Mouse (Mus musculus) kidney, postnatal 0 days (tissue): Measurements from ENCODE around the gene Ikbke. TPM values are rescaled to one million over a fixed set of nuclear protein-coding genes. Genes with fewer than 3 reads are reported as not detected.
A peak's percentile ranks its signal among the peaks of the same experiment; 100 is the strongest.

Experiments
- ATAC-seq: fragments of 200-750 bp; cut with Nextera tagmentation; replicated peaks from 2 replicates; pipeline ENCODE4 v1.8.0; 2017; ENCODE audit warnings: low read depth, moderate number of reproducible peaks, moderate TSS enrichment, moderate library complexity; ENCODE audit not compliant: low FRiP score
- DNase-seq: peaks from one replicate; pipeline ENCODE4 v3.0.0-alpha.2; 2016; ENCODE audit warnings: low spot score
- H3K27ac ChIP-seq: fragments of 300-500 bp; sonication (generic); 2 replicates; pipeline ENCODE4 v1.5.1; 2014; ENCODE audit warnings: mild to moderate bottlenecking
- H3K27me3 ChIP-seq: fragments of 300-500 bp; sonication (generic); 2 replicates; pipeline ENCODE4 v1.6.1; 2014; ENCODE audit warnings: low read length, mixed read lengths; ENCODE audit not compliant: insufficient read depth
- H3K36me3 ChIP-seq: fragments of 300-500 bp; sonication (generic); 2 replicates; pipeline ENCODE4 v1.6.1; 2014; ENCODE audit warnings: low read length, mixed read lengths; ENCODE audit not compliant: insufficient read depth
- H3K4me1 ChIP-seq: fragments of 300-500 bp; sonication (generic); replicated peaks from 2 replicates; pipeline ENCODE4 v1.6.1; 2014; ENCODE audit warnings: antibody characterized with exemption, low read length, mixed read lengths; ENCODE audit not compliant: insufficient read depth
- H3K4me2 ChIP-seq: fragments of 300-500 bp; sonication (generic); 2 replicates; pipeline ENCODE4 v1.6.1; 2014; ENCODE audit warnings: mild to moderate bottlenecking, low read length, moderate library complexity, mixed read lengths
- H3K4me3 ChIP-seq: fragments of 300-500 bp; sonication (generic); replicated peaks from 2 replicates; pipeline ENCODE4 v1.5.1; 2014; ENCODE audit warnings: low read depth, low read length
- H3K9ac ChIP-seq: fragments of 300-500 bp; sonication (generic); 2 replicates; pipeline ENCODE4 v1.6.1; 2014; ENCODE audit warnings: low read depth, low read length
- H3K9me3 ChIP-seq: fragments of 300-500 bp; sonication (generic); replicated peaks from 2 replicates; pipeline ENCODE4 v1.6.1; 2016; ENCODE audit warnings: low read length, inconsistent platforms, mixed read lengths
- CTCF ChIP-seq: IDR thresholded peaks from 2 replicates; pipeline ENCODE4 v1.5.1; 2016; ENCODE audit warnings: antibody characterized with exemption, low read depth, mild to moderate bottlenecking, moderate library complexity
- WGBS: fragments of 180-500 bp; shearing (Covaris S2); extraction: QIAGEN DNeasy Blood & Tissue Kit; methylation state at CpG from one replicate; pipeline ENCODE4 v1.1.7; 2014; 5-methylcytosine and 5-hydroxymethylcytosine counted together
- polyA plus RNA-seq: library from polyadenylated mRNA; unstranded; fragments of >200 nt; fragmentation: Nextera tagmentation; extraction: Ambion mirVana; gene quantifications from 2 replicates; pipeline ENCODE4 v1.2.1, GENCODE M21; 2015

The Ikbke gene
- polyA plus RNA-seq, 1 experiment from 2014 or later = 3.0 TPM

- Histone ChIP-seq H3K4me2 (no peak overlapping the region), H3K4me1 (no peaks in the 10 kb centered on the region), H3K4me3 (no peak overlapping the region), H3K27me3 (no peaks in the 10 kb centered on the region), H3K9ac (no peak overlapping the region), H3K36me3 (no peaks in the 10 kb centered on the region), H3K9me3 (no peaks in the 10 kb centered on the region), H3K27ac (no peak overlapping the region)
- WGBS = 69% methylated on average over 12 of the region's 12 CpGs
- DNase-seq = no peak
- TF ChIP-seq CTCF = no peak
- no peak for ATAC-seq
Measured at GRCm38 (mm10) chr1:131233527-131233926, 45.9 kb downstream of the Ikbke start.

GRCm38 (mm10) chr1:131228659-131229058, 50.7 kb downstream of the Ikbke start:
- DNase-seq (no peak), ATAC-seq (no peak)
- Histone ChIP-seq H3K36me3 (no peaks in the 10 kb centered on the region), H3K27ac (no peak overlapping the region), H3K4me2 (no peak overlapping the region), H3K9me3 (no peaks in the 10 kb centered on the region), H3K27me3 (no peaks in the 10 kb centered on the region), H3K4me3 (no peak overlapping the region), H3K9ac (no peak overlapping the region), H3K4me1 (0 out of 2 replicates have a peak, but pooled peaks cover 6% of the 10 kb centered on the region)
- TF ChIP-seq CTCF = no peak
- WGBS = 79% methylated on average over 5 of the region's 5 CpGs

GRCm38 (mm10) chr1:131228225-131228624, 51.2 kb downstream of the Ikbke start:
- peak; percentile 53 for TF ChIP-seq CTCF
- no peaks in the 10 kb centered on the region for H3K27me3 ChIP-seq
- no peak for DNase-seq
- no peak overlapping the region for H3K27ac ChIP-seq
- ATAC-seq = no peak
- H3K4me2 ChIP-seq = no peak overlapping the region
- no peaks in the 10 kb centered on the region for H3K36me3 ChIP-seq
- H3K4me3 ChIP-seq = no peak overlapping the region
- 44% methylated on average over 7 of the region's 7 CpGs for WGBS
- no peak overlapping the region for H3K9ac ChIP-seq
- H3K4me1 ChIP-seq = 0 out of 2 replicates have a peak, but pooled peaks cover 6% of the 10 kb centered on the region
- H3K9me3 ChIP-seq = no peaks in the 10 kb centered on the region

GRCm38 (mm10) chr1:131224848-131225471, 54.4 kb downstream of the Ikbke start:
- Histone ChIP-seq H3K9me3 (no peaks in the 10 kb centered on the region), H3K4me3 (no peak overlapping the region), H3K9ac (no peak overlapping the region), H3K4me2 (no peak overlapping the region), H3K27me3 (no peaks in the 10 kb centered on the region), H3K4me1 (0 out of 2 replicates have a peak, but pooled peaks cover 6% of the 10 kb centered on the region), H3K36me3 (no peaks in the 10 kb centered on the region), H3K27ac (no peak overlapping the region)
- WGBS = 40% methylated on average over 12 of the region's 12 CpGs
- TF ChIP-seq CTCF = no peak
- DNase-seq (peak; percentile 64), ATAC-seq (peak; percentile 87)

GRCm38 (mm10) chr1:131223345-131223744, 56.1 kb downstream of the Ikbke start:
- Histone ChIP-seq H3K4me2 (no peak overlapping the region), H3K9me3 (no peaks in the 10 kb centered on the region), H3K36me3 (no peaks in the 10 kb centered on the region), H3K27ac (no peak overlapping the region), H3K27me3 (no peaks in the 10 kb centered on the region), H3K4me1 (0 out of 2 replicates have a peak, but pooled peaks cover 6% of the 10 kb centered on the region), H3K4me3 (no peak overlapping the region), H3K9ac (no peak overlapping the region)
- TF ChIP-seq CTCF = no peak
- no peak for ATAC-seq
- WGBS = 77% methylated on average over 2 of the region's 2 CpGs
- DNase-seq = no peak

GRCm38 (mm10) chr1:131221822-131222590, 57.4 kb downstream of the Ikbke start:
- TF ChIP-seq CTCF = no peak
- DNase-seq (no peak), ATAC-seq (no peak)
- H3K4me3 ChIP-seq = no peak overlapping the region
- H3K9me3 ChIP-seq = no peaks in the 10 kb centered on the region
- H3K9ac ChIP-seq = no peak overlapping the region
- H3K27ac ChIP-seq = no peak overlapping the region
- H3K4me2 ChIP-seq = no peak overlapping the region
- 82% methylated on average over 13 of the region's 13 CpGs for WGBS
- H3K27me3 ChIP-seq = no peaks in the 10 kb centered on the region
- H3K4me1 ChIP-seq = 0 out of 2 replicates have a peak, but pooled peaks cover 6% of the 10 kb centered on the region
- H3K36me3 ChIP-seq = no peaks in the 10 kb centered on the region
